Mouse (Mus musculus) neural tube, embryonic 10.5 days (tissue): ENCODE results near the gene Spata20.

Experiments
- DNase-seq: peaks from one replicate; pipeline ENCODE4 v3.0.0-alpha.2; 2017; ENCODE audit warnings: low spot score; ENCODE audit errors: extremely low spot score

The Spata20 gene

GRCm38 (mm10) chr11:94486001-94486400 lies at the start of gene Spata20:
TSS of gene Spata20 (minus strand) at chr11:94486179.
- DNase-seq, result peak; percentile 90

- no peak for DNase-seq
Measured at GRCm38 (mm10) chr11:94533171-94533570, 47.2 kb upstream of the Spata20 start.

- no peak for DNase-seq
Measured at GRCm38 (mm10) chr11:94528879-94529278, 42.9 kb upstream of the Spata20 start.

- DNase-seq, result peak; percentile 72
Measured at GRCm38 (mm10) chr11:94526171-94526879, 40.3 kb upstream of the Spata20 start.

GRCm38 (mm10) chr11:94521219-94521843 lies 35.4 kb upstream of the Spata20 start, which contains the start of gene Mycbpap:
TSS of gene Mycbpap (minus strand) at chr11:94521742.
- DNase-seq, result peak; percentile 83

GRCm38 (mm10) chr11:94513452-94513851 lies 27.5 kb upstream of the Spata20 start:
- DNase-seq, result no peak

- DNase-seq, result no peak
Measured at GRCm38 (mm10) chr11:94508976-94509375, 23.0 kb upstream of the Spata20 start.

- no peak for DNase-seq
Measured at GRCm38 (mm10) chr11:94501482-94501881, 15.5 kb upstream of the Spata20 start.

- no peak for DNase-seq
Measured at GRCm38 (mm10) chr11:94500362-94500761, 14.4 kb upstream of the Spata20 start.

- DNase-seq, result peak; percentile 64
Measured at GRCm38 (mm10) chr11:94499661-94500152, 13.7 kb upstream of the Spata20 start, which contains the start of gene Epn3. TSS of gene Epn3 (minus strand) at chr11:94499974.

GRCm38 (mm10) chr11:94499035-94499434 lies 13.1 kb upstream of the Spata20 start:
- DNase-seq, result no peak

GRCm38 (mm10) chr11:94498093-94498996 lies 12.4 kb upstream of the Spata20 start:
- DNase-seq, result no peak

- no peak for DNase-seq
Measured at GRCm38 (mm10) chr11:94495415-94495814, 9.4 kb upstream of the Spata20 start.

GRCm38 (mm10) chr11:94491749-94492099 lies 5.7 kb upstream of the Spata20 start:
- no peak for DNase-seq

GRCm38 (mm10) chr11:94491035-94491748 lies 5.2 kb upstream of the Spata20 start:
- peak; percentile 55 for DNase-seq

- DNase-seq, result no peak
Measured at GRCm38 (mm10) chr11:94489745-94490144, 3.8 kb upstream of the Spata20 start.

- no peak for DNase-seq
Measured at GRCm38 (mm10) chr11:94488767-94489533, 3.0 kb upstream of the Spata20 start.

- DNase-seq, result no peak
Measured at GRCm38 (mm10) chr11:94485223-94485622, 756 bp downstream of the Spata20 start.

- DNase-seq, result no peak
Measured at GRCm38 (mm10) chr11:94484636-94485035, 1.3 kb downstream of the Spata20 start.

GRCm38 (mm10) chr11:94483921-94484320 lies 2.1 kb downstream of the Spata20 start:
- DNase-seq, result no peak
